Mouse (Mus musculus): ENCODE data around the gene Gm10762. TPM values are rescaled to one million over a fixed set of nuclear protein-coding genes. Genes with fewer than 3 reads are reported as not detected.

The Gm10762 gene
- polyA plus RNA-seq, 1 experiment from 2014 or later, result 11.5 TPM

DNA sequence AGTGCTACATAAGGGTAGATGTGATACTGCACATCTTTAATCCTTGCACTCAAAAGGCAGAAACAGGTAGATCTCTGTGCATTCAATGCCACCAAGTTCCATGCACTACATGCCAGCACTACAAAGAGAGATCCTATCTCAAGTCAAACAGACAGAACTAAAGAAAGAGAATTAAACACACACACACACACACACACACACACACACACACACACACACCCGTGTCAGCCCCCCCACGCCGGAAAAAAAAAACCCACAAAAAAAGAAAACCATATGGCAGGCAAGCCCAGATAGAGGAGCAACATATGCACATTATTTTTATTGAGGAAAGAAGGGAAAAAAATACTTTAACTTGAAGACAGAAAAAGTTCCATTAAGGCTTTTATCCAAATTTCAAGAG lies 39.1 kb downstream of the Gm10762 start:
- TF ChIP-seq CTCF (IDR thresholded peaks at IDR 0.05; ENCODE audit: low read depth) (no peak), EP300 (optimal IDR thresholded peaks at IDR 0.05) (no peak)
- Histone ChIP-seq H3K4me2 (replicated peaks; ENCODE audit: low read depth) (no peak overlapping the region), H3K36me3 (ENCODE audit: control insufficient read depth, insufficient read depth, low read length) (no peaks in the 10 kb centered on the region), H3K27me3 (ENCODE audit: control insufficient read depth, insufficient read depth, low read length) (no peaks in the 10 kb centered on the region), H3K9ac (ENCODE audit: low read length) (no peak overlapping the region), H3K4me3 (ENCODE audit: low read depth, low read length) (no peak overlapping the region), H3K9me3 (ENCODE audit: control insufficient read depth, low read length) (no peaks in the 10 kb centered on the region), H3K27ac (replicated peaks) (no peak overlapping the region), H3K4me1 (replicated peaks; ENCODE audit: control insufficient read depth, insufficient read depth) (no peaks in the 10 kb centered on the region)
- DNase-seq (ENCODE audit: low spot score) (no peak), ATAC-seq (ENCODE audit: low FRiP score, low TSS enrichment) (no peak)
- 60% methylated on average over 3 of the region's 3 CpGs for WGBS

DNA sequence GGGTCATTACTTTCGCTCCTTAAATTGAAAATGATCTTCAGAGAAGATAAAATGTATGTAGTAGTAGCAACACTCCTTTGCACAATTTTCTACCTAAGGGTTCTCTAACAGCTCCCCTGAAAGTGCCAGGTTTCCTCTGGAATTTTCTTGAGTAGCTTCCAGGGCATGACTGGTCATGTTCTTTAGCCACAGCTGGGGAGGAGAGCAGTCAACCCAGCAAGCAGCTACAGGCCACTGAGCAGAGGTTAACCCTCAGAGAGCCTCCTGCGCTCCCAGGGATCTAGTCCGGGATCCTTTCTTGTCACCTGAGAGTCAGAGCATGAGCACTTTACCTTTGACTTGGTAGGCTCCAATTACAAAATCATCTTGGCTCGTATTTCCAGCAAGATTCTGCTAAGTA lies 42.7 kb downstream of the Gm10762 start:
- H3K36me3 ChIP-seq (ENCODE audit: control insufficient read depth, insufficient read depth, low read length), result no peaks in the 10 kb centered on the region
- H3K4me3 ChIP-seq (ENCODE audit: low read depth, low read length), result no peak overlapping the region
- no peak for ATAC-seq (ENCODE audit: low FRiP score, low TSS enrichment)
- H3K27ac ChIP-seq (replicated peaks), result no peak overlapping the region
- H3K9ac ChIP-seq (ENCODE audit: low read length), result no peak overlapping the region
- no peak for DNase-seq (ENCODE audit: low spot score)
- TF ChIP-seq EP300 (optimal IDR thresholded peaks at IDR 0.05) (no peak), CTCF (IDR thresholded peaks at IDR 0.05; ENCODE audit: low read depth) (no peak)
- no peaks in the 10 kb centered on the region for H3K4me1 ChIP-seq (replicated peaks; ENCODE audit: control insufficient read depth, insufficient read depth)
- no peaks in the 10 kb centered on the region for H3K27me3 ChIP-seq (ENCODE audit: control insufficient read depth, insufficient read depth, low read length)
- H3K4me2 ChIP-seq (replicated peaks; ENCODE audit: low read depth), result no peak overlapping the region
- WGBS, result 81% methylated on average over 4 of the region's 4 CpGs
- no peaks in the 10 kb centered on the region for H3K9me3 ChIP-seq (ENCODE audit: control insufficient read depth, low read length)

Small RNA genes lying within 50 kb of the gene (microRNA-seq; reads per million reads assigned to microRNA genes)
- not detected for gene Gm22859

Other genes with a start within 250 kb of the Gm10762 start
- 26.4 and 31.9 TPM in 2 replicates for gene Tmem87b, start 149.6 kb downstream of the Gm10762 start, polyA plus RNA-seq (2015; fragmentation: Nextera tagmentation; extraction: Ambion mirVana)
- 2.3 and 2.5 TPM in 2 replicates for gene Fbln7, start 104.7 kb downstream of the Gm10762 start, polyA plus RNA-seq (2015; fragmentation: Nextera tagmentation; extraction: Ambion mirVana)
- 4.6 and 4.8 TPM in 2 replicates for gene Zc3h8, start 23.6 kb downstream of the Gm10762 start, polyA plus RNA-seq (2015; fragmentation: Nextera tagmentation; extraction: Ambion mirVana)
- gene Zc3h6, start 323 bp downstream of the Gm10762 start, polyA plus RNA-seq (2015; fragmentation: Nextera tagmentation; extraction: Ambion mirVana), result 2.3 and 2.6 TPM in 2 replicates
- gene Vinac1, start 80.4 kb upstream of the Gm10762 start, polyA plus RNA-seq (2015; fragmentation: Nextera tagmentation; extraction: Ambion mirVana), result 0.16 and 0.22 TPM in 2 replicates
- 6.8 and 7.1 TPM in 2 replicates for gene Ttl, start 98.2 kb upstream of the Gm10762 start, polyA plus RNA-seq (2015; fragmentation: Nextera tagmentation; extraction: Ambion mirVana)
- 9.3 and 9.5 TPM in 2 replicates for gene Polr1b, start 133.3 kb upstream of the Gm10762 start, polyA plus RNA-seq (2015; fragmentation: Nextera tagmentation; extraction: Ambion mirVana)
- 15.5 and 15.8 TPM in 2 replicates for gene Chchd5, start 162.0 kb upstream of the Gm10762 start, polyA plus RNA-seq (2015; fragmentation: Nextera tagmentation; extraction: Ambion mirVana)
- gene Slc20a1, start 231.0 kb upstream of the Gm10762 start, polyA plus RNA-seq (2015; fragmentation: Nextera tagmentation; extraction: Ambion mirVana), result 8.9 TPM in 2 replicates

Data from stomach, postnatal 0 days (tissue).